Mouse (Mus musculus): ENCODE data around the gene 4930558K02Rik. TPM values are rescaled to one million over a fixed set of nuclear protein-coding genes. Genes with fewer than 3 reads are reported as not detected.
A peak's percentile ranks its signal among the peaks of the same experiment; 100 is the strongest.

4930558K02Rik gene
- total RNA-seq, 1 experiment from 2014 or later: not detected

GRCm38 (mm10) chr1:161962465-161963377, 16.7 kb downstream of the 4930558K02Rik start:
- peak; percentile 86 for ATAC-seq (ENCODE audit: extremely low read depth, insufficient number of reproducible peaks, low FRiP score, poor library complexity, severe bottlenecking)

GRCm38 (mm10) chr1:161957964-161958950, 21.2 kb downstream of the 4930558K02Rik start:
- ATAC-seq (ENCODE audit: extremely low read depth, insufficient number of reproducible peaks, low FRiP score, poor library complexity, severe bottlenecking): no peak

- no peak for ATAC-seq (ENCODE audit: extremely low read depth, insufficient number of reproducible peaks, low FRiP score, poor library complexity, severe bottlenecking)
These were observed 23.6 kb downstream of the 4930558K02Rik start for GRCm38 (mm10) chr1:161955846-161956245.

- ATAC-seq (ENCODE audit: extremely low read depth, insufficient number of reproducible peaks, low FRiP score, poor library complexity, severe bottlenecking): no peak
These were observed 26.8 kb downstream of the 4930558K02Rik start for GRCm38 (mm10) chr1:161952599-161952998.

- no peak for ATAC-seq (ENCODE audit: extremely low read depth, insufficient number of reproducible peaks, low FRiP score, poor library complexity, severe bottlenecking)
These were observed 28.2 kb downstream of the 4930558K02Rik start for GRCm38 (mm10) chr1:161951009-161951779.

GRCm38 (mm10) chr1:161942082-161942481, 37.4 kb downstream of the 4930558K02Rik start:
- ATAC-seq (ENCODE audit: extremely low read depth, insufficient number of reproducible peaks, low FRiP score, poor library complexity, severe bottlenecking): no peak

GRCm38 (mm10) chr1:161932286-161932685, 47.1 kb downstream of the 4930558K02Rik start:
- no peak for ATAC-seq (ENCODE audit: extremely low read depth, insufficient number of reproducible peaks, low FRiP score, poor library complexity, severe bottlenecking)

GRCm38 (mm10) chr1:161931817-161932216, 47.6 kb downstream of the 4930558K02Rik start:
- no peak for ATAC-seq (ENCODE audit: extremely low read depth, insufficient number of reproducible peaks, low FRiP score, poor library complexity, severe bottlenecking)

- ATAC-seq (ENCODE audit: extremely low read depth, insufficient number of reproducible peaks, low FRiP score, poor library complexity, severe bottlenecking): no peak
These were observed 48.1 kb downstream of the 4930558K02Rik start for GRCm38 (mm10) chr1:161931313-161931712.

- no peak for ATAC-seq (ENCODE audit: extremely low read depth, insufficient number of reproducible peaks, low FRiP score, poor library complexity, severe bottlenecking)
These were observed 51.5 kb downstream of the 4930558K02Rik start for GRCm38 (mm10) chr1:161927976-161928375.

- ATAC-seq (ENCODE audit: extremely low read depth, insufficient number of reproducible peaks, low FRiP score, poor library complexity, severe bottlenecking): no peak
These were observed 54.1 kb downstream of the 4930558K02Rik start for GRCm38 (mm10) chr1:161925281-161925805.

GRCm38 (mm10) chr1:161924321-161924720, 55.1 kb downstream of the 4930558K02Rik start:
- no peak for ATAC-seq (ENCODE audit: extremely low read depth, insufficient number of reproducible peaks, low FRiP score, poor library complexity, severe bottlenecking)

GRCm38 (mm10) chr1:161921928-161922327, 57.5 kb downstream of the 4930558K02Rik start:
- ATAC-seq (ENCODE audit: extremely low read depth, insufficient number of reproducible peaks, low FRiP score, poor library complexity, severe bottlenecking): peak; percentile 79

- ATAC-seq (ENCODE audit: extremely low read depth, insufficient number of reproducible peaks, low FRiP score, poor library complexity, severe bottlenecking): no peak
These were observed 58.7 kb downstream of the 4930558K02Rik start for GRCm38 (mm10) chr1:161920475-161921454.

- ATAC-seq (ENCODE audit: extremely low read depth, insufficient number of reproducible peaks, low FRiP score, poor library complexity, severe bottlenecking): no peak
These were observed 59.8 kb downstream of the 4930558K02Rik start for GRCm38 (mm10) chr1:161919594-161919993.

GRCm38 (mm10) chr1:161918682-161919372, 60.6 kb downstream of the 4930558K02Rik start:
- ATAC-seq (ENCODE audit: extremely low read depth, insufficient number of reproducible peaks, low FRiP score, poor library complexity, severe bottlenecking): no peak

Data from neutrophil, adult 5-6 weeks (primary cell).